Mouse (Mus musculus): Measurements from ENCODE around the gene Uhrf1.

DNA sequence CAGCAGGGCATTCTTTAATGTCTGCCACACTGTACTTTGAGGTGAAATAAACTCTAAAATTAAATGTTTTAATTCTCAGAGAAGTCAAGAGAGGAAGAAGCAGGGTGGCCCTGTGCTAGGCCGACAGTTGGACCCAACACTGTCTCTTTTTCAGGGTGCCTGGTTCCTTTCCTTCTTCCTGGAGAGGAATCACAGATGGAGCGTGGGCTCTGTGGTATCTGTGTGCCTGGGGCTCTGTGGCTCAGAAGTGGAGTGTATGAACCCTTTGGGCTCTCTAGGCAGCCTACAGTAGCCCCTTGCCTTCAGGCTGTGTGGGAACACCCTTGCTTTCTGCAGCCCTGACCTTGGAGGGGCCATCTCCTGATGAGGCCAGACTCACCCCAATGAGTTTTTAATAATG lies 58.4 kb downstream of the Uhrf1 start:
- TF ChIP-seq CTCF (IDR thresholded peaks at IDR 0.05; ENCODE audit: low read depth) (no peak), EP300 (IDR thresholded peaks at IDR 0.05; ENCODE audit: low read depth) (no peak)

Data from liver, embryonic 14.5 days (tissue).